Mouse (Mus musculus): ENCODE measurements at regions not wholly inside any gene's neighbourhood (a gene's known extent, or its start where the extent isn't known, plus 50 kb on each side); places are given as distances from the start of the nearest gene placed in this dataset.

DNA sequence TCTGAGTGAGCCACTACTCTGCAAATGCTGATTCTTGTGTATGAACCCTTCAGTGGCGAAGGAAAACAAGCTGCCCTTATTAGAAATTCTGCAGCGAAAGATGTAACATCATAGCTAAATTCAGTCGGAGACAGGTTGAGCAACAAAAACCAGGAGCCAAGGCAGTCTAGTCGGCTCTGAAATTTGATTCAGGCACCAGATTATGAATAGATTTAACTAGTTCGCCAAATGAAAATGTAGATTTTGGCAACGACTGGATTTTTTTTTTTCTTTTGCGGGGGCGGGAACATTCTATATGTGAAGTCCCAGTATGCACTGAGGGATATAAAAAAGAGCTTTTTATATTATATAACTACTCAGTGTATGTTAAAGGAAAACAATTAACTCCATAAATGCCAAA is 847.9 kb downstream of the Kcnj2 start:
- H3K27me3 ChIP-seq: no peaks in the 10 kb centered on the region
- no peak overlapping the region for H3K4me2 ChIP-seq
- no peak overlapping the region for H3K9ac ChIP-seq (replicated peaks)
- no peaks in the 10 kb centered on the region for H3K4me1 ChIP-seq (replicated peaks)
- no peak overlapping the region for H3K27ac ChIP-seq
- no peaks in the 10 kb centered on the region for H3K36me3 ChIP-seq
- 73% methylated on average over 8 of the region's 8 CpGs for WGBS
- ATAC-seq (ENCODE audit: insufficient number of reproducible peaks, insufficient read depth, low FRiP score, low TSS enrichment, low read depth): no peak
- H3K9me3 ChIP-seq: no peaks in the 10 kb centered on the region
- no peak overlapping the region for H3K4me3 ChIP-seq (replicated peaks)

DNA sequence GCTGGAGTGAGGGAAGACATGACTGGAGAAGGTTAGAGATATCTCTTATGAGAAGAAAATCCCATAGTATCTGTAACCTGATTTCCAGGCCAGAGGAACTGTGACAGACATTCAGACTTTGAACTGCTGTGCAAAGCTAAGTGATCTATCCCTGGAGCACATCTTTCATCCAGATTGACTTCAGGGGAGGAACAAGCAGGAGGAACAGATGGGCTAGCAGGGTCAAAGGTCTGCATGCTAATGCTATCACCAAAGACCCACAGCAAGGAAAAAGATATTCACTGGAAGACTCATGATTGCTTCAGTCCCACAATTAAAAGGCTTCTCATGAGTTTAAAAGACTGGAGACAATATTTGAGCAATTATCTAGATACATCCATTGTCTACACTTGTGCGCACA is 855.7 kb upstream of the Sox9 start:
- no peak for ATAC-seq (ENCODE audit: insufficient number of reproducible peaks, insufficient read depth, low FRiP score, low TSS enrichment, low read depth)
- no peak overlapping the region for H3K9ac ChIP-seq (replicated peaks)
- no peaks in the 10 kb centered on the region for H3K9me3 ChIP-seq
- no peak overlapping the region for H3K4me3 ChIP-seq (replicated peaks)
- WGBS: 95% methylated on average over 1 of the region's 1 CpGs
- H3K27ac ChIP-seq: no peak overlapping the region
- no peaks in the 10 kb centered on the region for H3K4me1 ChIP-seq (replicated peaks)
- no peaks in the 10 kb centered on the region for H3K36me3 ChIP-seq
- no peaks in the 10 kb centered on the region for H3K27me3 ChIP-seq
- no peak overlapping the region for H3K4me2 ChIP-seq

DNA sequence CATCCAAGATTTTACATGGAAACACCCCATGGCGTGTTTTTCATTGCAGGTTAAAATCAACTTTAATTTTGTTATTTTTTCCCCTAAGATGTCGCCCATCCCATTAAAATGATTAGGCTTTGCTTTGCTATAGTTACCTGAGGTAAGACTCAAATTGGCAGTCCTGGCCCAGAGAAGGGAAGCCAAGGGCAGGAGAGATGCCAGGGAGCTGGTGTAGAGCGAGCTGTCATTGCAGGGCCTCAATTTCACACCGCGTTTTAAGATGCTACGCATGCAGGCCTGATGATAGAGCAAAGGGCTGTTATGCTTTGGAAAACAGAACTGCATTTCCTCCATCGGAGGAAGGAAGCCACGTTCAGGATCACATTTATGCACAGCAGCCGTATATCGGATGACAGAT is 852.7 kb upstream of the Sox9 start:
- Histone ChIP-seq H3K36me3 (no peaks in the 10 kb centered on the region), H3K27me3 (no peaks in the 10 kb centered on the region), H3K9ac (replicated peaks) (no peak overlapping the region), H3K27ac (no peak overlapping the region), H3K4me3 (replicated peaks) (no peak overlapping the region), H3K4me2 (no peak overlapping the region), H3K9me3 (no peaks in the 10 kb centered on the region), H3K4me1 (replicated peaks) (no peaks in the 10 kb centered on the region)
- 77% methylated on average over 10 of the region's 10 CpGs for WGBS
- no peak for ATAC-seq (ENCODE audit: insufficient number of reproducible peaks, insufficient read depth, low FRiP score, low TSS enrichment, low read depth)

DNA sequence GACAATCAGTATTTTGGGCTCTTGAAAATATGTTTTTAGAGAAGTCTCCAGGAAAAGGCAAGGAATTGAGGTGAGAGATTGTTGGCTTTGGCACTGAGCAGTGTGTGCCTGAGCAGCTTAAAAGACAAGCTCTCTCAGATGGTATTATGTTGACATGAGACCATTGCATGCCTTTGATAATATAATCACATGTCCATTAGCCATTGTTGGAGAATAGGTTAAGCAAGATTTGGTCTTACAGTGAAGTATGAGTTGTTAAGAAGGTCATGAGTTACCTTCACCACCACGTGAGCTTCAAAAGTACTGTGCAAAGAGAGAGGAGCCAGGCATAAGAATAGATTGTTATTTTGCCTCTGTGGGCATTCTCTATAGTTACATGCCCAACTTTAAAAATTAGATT is 850.0 kb upstream of the Sox9 start:
- 90% methylated on average over 1 of the region's 1 CpGs for WGBS
- no peaks in the 10 kb centered on the region for H3K36me3 ChIP-seq

DNA sequence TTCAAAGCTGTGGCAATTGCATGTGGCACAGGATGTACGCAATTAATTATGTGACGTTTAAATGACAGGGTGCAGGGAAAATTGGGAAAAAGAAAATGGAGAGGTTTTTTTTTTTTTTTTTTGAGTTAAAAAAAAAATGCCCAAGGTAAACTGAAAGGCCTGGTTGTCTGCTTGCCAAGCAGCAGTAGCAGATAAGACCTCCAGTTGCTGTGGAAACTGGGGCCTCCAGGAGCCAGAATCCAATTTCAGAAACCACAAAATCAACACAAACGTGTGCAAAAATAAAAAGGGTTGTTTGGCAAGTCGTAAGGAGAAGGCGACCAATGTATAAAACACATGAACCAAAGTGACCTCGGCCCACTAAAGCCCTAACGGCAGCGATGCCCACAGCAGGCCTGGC is 837.7 kb upstream of the Sox9 start:
- peaks cover 19% of the 10 kb centered on the region for H3K4me1 ChIP-seq (replicated peaks)
- H3K27ac ChIP-seq: peak overlapping the region; percentile 75
- ATAC-seq (ENCODE audit: insufficient number of reproducible peaks, insufficient read depth, low FRiP score, low TSS enrichment, low read depth): no peak
- no peaks in the 10 kb centered on the region for H3K9me3 ChIP-seq
- no peak overlapping the region for H3K4me3 ChIP-seq (replicated peaks)
- no peaks in the 10 kb centered on the region for H3K36me3 ChIP-seq
- WGBS: 46% methylated on average over 8 of the region's 8 CpGs
- no peak overlapping the region; the same call in 1 of the 2 replicates for H3K4me2 ChIP-seq
- H3K27me3 ChIP-seq: no peaks in the 10 kb centered on the region
- H3K9ac ChIP-seq (replicated peaks): no peak overlapping the region

More for the DNA sequence above, 850.0 kb upstream of the Sox9 start:
- ATAC-seq (ENCODE audit: insufficient number of reproducible peaks, insufficient read depth, low FRiP score, low TSS enrichment, low read depth): no peak
- no peak overlapping the region for H3K9ac ChIP-seq (replicated peaks)
- no peak overlapping the region for H3K4me3 ChIP-seq (replicated peaks)
- no peak overlapping the region for H3K27ac ChIP-seq
- H3K27me3 ChIP-seq: no peaks in the 10 kb centered on the region
- H3K4me1 ChIP-seq (replicated peaks): no peaks in the 10 kb centered on the region
- no peaks in the 10 kb centered on the region for H3K9me3 ChIP-seq
- no peak overlapping the region for H3K4me2 ChIP-seq

DNA sequence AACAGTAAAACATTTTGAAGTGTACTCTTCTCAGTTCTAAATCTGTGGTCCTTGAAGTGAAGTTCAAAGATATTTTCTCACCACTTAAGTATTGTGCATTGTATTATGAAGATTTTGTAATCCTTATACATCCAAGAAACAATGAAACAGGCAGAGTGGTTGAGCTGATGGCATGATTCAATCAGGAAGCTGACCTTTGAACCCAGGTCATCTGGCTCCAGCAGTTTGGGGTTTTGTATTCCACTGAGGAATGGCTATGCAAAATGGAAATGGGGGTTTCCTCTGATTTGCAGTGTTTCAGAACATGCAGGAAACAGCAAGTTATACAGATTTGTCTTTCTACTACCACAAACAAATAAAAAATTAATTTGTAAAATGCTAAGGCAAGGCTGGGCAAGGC is 836.2 kb upstream of the Sox9 start:
- H3K4me1 ChIP-seq (replicated peaks): peaks cover 19% of the 10 kb centered on the region

DNA sequence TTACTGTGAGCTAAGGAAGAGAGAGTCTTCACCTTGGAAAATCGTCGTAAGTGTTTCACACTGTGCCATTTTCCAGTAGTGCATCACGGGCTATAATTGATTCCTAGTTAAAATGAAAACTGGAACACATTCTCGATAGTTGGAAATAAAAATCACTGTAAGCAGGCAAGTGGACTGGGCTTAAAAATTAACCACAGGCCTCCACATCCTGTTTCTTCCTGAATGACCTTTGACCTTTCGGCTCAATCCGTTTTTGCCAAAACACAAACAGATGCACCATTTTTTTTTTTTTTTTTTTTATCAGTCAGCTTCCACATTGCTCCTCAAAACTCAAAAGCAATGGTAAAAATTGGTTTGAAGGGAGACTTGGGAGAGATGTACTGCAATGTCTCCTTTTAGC is 834.4 kb upstream of the Sox9 start:
- WGBS: 73% methylated on average over 6 of the region's 6 CpGs
- H3K4me1 ChIP-seq (replicated peaks): peaks cover 19% of the 10 kb centered on the region
- ATAC-seq (ENCODE audit: insufficient number of reproducible peaks, insufficient read depth, low FRiP score, low TSS enrichment, low read depth): no peak

More for the DNA sequence above, 836.2 kb upstream of the Sox9 start:
- no peaks in the 10 kb centered on the region for H3K9me3 ChIP-seq
- H3K4me2 ChIP-seq: no peak overlapping the region
- H3K36me3 ChIP-seq: no peaks in the 10 kb centered on the region
- H3K4me3 ChIP-seq (replicated peaks): no peak overlapping the region
- H3K9ac ChIP-seq (replicated peaks): no peak overlapping the region
- 0 out of 2 replicates have a peak overlapping the region, but pooled peaks have one; percentile 41 for H3K27ac ChIP-seq
- ATAC-seq (ENCODE audit: insufficient number of reproducible peaks, insufficient read depth, low FRiP score, low TSS enrichment, low read depth): no peak
- no peaks in the 10 kb centered on the region for H3K27me3 ChIP-seq

DNA sequence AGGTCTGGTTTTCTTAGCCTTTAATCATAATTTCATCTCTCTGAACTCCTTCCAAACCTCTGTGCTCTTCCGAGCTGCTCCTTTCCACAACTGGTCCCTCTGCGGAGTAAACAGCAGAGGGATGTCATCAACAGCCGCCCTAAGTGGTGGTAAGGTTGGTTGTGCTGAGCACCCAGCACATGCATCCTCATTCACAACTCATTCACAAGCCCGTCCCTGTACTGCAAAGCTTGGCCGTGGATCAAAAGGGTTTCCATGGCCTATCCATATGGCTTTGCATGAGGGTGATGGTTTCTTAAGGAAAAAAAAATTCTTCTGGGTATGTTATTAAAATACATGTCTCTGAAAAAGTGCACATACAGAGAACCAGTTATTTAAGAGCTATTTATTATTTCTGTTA is 828.6 kb upstream of the Sox9 start:
- Histone ChIP-seq H3K4me2 (no peak overlapping the region), H3K9me3 (no peaks in the 10 kb centered on the region; the same call in 1 of the 2 replicates), H3K36me3 (no peaks in the 10 kb centered on the region), H3K27ac (no peak overlapping the region), H3K4me1 (replicated peaks) (peaks cover 12% of the 10 kb centered on the region; the same call in 1 of the 2 replicates), H3K4me3 (replicated peaks) (no peak overlapping the region), H3K27me3 (no peaks in the 10 kb centered on the region), H3K9ac (replicated peaks) (no peak overlapping the region)
- WGBS: 74% methylated on average over 5 of the region's 5 CpGs
- no peak for ATAC-seq (ENCODE audit: insufficient number of reproducible peaks, insufficient read depth, low FRiP score, low TSS enrichment, low read depth)

More for the DNA sequence above, 834.4 kb upstream of the Sox9 start:
- no peak overlapping the region for H3K4me3 ChIP-seq (replicated peaks)
- H3K9ac ChIP-seq (replicated peaks): no peak overlapping the region
- H3K27ac ChIP-seq: no peak overlapping the region
- H3K9me3 ChIP-seq: no peaks in the 10 kb centered on the region
- no peaks in the 10 kb centered on the region for H3K27me3 ChIP-seq
- no peak overlapping the region for H3K4me2 ChIP-seq
- no peaks in the 10 kb centered on the region for H3K36me3 ChIP-seq

DNA sequence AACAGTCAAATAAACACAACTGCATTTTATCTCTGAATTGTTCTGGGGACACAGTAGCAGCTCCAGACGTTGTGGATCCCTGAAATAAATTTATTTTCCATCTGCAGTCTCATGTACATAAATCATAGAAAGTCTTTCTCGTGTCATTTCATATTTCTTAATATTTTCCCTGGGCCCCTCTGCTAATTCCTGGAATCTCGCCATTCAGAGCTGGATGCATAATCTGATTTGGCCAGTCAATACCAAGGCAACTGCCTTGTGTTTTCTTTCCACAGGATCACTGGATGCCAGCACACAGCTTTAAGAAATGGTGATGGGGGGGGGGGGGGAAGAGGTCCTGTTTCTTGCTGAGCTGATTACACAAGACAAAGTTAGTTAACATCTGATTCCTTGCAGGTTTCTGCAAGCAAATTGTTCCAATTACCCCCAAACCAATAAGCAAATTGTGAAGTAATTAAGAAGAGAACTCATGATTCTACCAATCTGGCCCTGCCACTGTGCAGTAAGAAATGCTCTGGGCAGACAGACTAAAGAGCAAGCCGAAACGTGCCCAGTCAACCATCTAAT is 824.2 kb upstream of the Sox9 start:
- H3K27me3 ChIP-seq: no peaks in the 10 kb centered on the region
- H3K4me3 ChIP-seq (replicated peaks): no peak overlapping the region
- H3K27ac ChIP-seq: peak overlapping the region; percentile 64
- peaks cover 23% of the 10 kb centered on the region for H3K4me1 ChIP-seq (replicated peaks)
- 46% methylated on average over 5 of the region's 5 CpGs for WGBS
- H3K4me2 ChIP-seq: no peak overlapping the region
- H3K9ac ChIP-seq (replicated peaks): no peak overlapping the region
- no peaks in the 10 kb centered on the region for H3K36me3 ChIP-seq
- ATAC-seq (ENCODE audit: insufficient number of reproducible peaks, insufficient read depth, low FRiP score, low TSS enrichment, low read depth): no peak
- no peaks in the 10 kb centered on the region; the same call in 1 of the 2 replicates for H3K9me3 ChIP-seq

DNA sequence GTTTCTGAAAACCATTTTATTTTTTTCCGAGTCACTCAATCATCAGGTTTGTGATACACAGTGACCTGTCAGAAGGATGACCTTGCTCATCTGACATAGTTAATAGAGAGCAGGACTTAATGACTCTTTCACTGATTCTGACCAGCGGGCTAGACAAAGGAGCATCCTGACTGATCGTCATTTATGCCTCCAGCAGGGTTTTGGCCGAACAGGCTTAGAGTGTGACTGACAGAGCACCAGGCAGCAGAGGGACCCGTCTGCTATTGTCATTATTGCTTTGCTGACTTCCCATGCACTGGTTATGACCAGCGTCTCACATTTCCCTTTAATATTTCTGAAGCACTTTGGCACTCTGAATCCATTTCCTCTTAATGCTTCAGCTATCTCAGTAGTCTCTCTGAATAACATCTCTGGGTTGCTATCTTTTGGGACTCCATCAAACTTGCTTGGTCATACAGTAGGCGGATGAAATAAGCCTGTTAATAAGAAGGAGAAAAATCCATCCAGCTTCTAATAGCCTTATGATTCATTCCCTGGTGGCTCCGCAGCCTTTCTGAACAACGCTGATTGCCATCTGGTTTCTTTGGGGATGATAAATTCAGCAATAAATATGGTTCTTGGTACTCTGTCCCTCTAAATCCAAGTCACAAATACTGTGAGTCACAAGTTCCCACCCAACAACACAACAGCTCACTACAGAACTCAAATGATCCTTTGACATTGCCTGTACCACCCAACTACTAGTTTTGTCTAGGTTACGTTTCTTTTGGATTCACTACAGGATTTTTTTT is 820.8 kb upstream of the Sox9 start:
- no peak overlapping the region for H3K4me3 ChIP-seq (replicated peaks)
- no peaks in the 10 kb centered on the region for H3K27me3 ChIP-seq
- no peak overlapping the region for H3K4me2 ChIP-seq
- no peak overlapping the region for H3K9ac ChIP-seq (replicated peaks)
- peak; percentile 56; the same call in 1 of the 2 replicates for ATAC-seq (ENCODE audit: insufficient number of reproducible peaks, insufficient read depth, low FRiP score, low TSS enrichment, low read depth)
- peak overlapping the region; percentile 70 for H3K27ac ChIP-seq
- 35% methylated on average over 10 of the region's 10 CpGs for WGBS
- H3K36me3 ChIP-seq: no peaks in the 10 kb centered on the region
- H3K9me3 ChIP-seq: no peaks in the 10 kb centered on the region; the same call in 1 of the 2 replicates
- peaks cover 31% of the 10 kb centered on the region for H3K4me1 ChIP-seq (replicated peaks)

DNA sequence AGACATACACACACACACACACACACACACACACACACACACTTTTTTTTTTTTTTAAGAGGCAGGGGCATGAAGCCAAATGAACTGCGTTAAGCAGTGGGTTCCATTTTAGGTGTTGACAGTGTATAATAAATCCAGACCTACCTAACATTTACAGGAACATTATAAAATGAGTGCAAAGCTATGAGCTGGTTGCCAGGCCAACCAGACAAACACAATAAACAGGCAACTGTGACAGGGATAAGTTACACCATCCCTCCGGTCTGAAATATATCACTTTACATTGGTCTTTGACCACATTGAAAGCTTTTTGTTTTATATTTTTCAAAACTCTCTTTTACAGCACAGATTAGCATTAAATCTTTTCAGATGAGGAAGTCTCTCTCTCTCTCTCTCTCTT is 820.2 kb upstream of the Sox9 start:
- Histone ChIP-seq H3K27ac (peak overlapping the region; percentile 70; the same call in 1 of the 2 replicates), H3K9ac (replicated peaks) (no peak overlapping the region), H3K36me3 (no peaks in the 10 kb centered on the region), H3K4me2 (no peak overlapping the region), H3K4me3 (replicated peaks) (no peak overlapping the region), H3K9me3 (no peaks in the 10 kb centered on the region; the same call in 1 of the 2 replicates), H3K4me1 (replicated peaks) (peaks cover 31% of the 10 kb centered on the region), H3K27me3 (no peaks in the 10 kb centered on the region)
- 0 out of 2 replicates have a peak, but pooled peaks have one; percentile 47 for ATAC-seq (ENCODE audit: insufficient number of reproducible peaks, insufficient read depth, low FRiP score, low TSS enrichment, low read depth)
- 15% methylated on average over 2 of the region's 2 CpGs for WGBS

All from limb, embryonic 12.5 days (tissue).